Mouse (Mus musculus) brain, embryonic 14.5 days (tissue): Measurements from ENCODE around the gene Cask.

Experiments used
- CTCF ChIP-seq: fragments of 200-500 bp; IDR thresholded peaks from 2 replicates; pipeline ENCODE4 v1.5.1; 2012; ENCODE audit warnings: inconsistent platforms, mild to moderate bottlenecking, moderate library complexity, borderline replicate concordance; ENCODE audit not compliant: insufficient read depth, insufficient read length; ENCODE audit errors: extremely low read depth
- POLR2A ChIP-seq: fragments of 200-500 bp; IDR thresholded peaks from 2 replicates; pipeline ENCODE4 v1.6.1; 2012; ENCODE audit warnings: mild to moderate bottlenecking, inconsistent platforms, borderline replicate concordance; ENCODE audit not compliant: poor library complexity, insufficient read depth, insufficient read length, severe bottlenecking; ENCODE audit errors: extremely low read depth

DNA sequence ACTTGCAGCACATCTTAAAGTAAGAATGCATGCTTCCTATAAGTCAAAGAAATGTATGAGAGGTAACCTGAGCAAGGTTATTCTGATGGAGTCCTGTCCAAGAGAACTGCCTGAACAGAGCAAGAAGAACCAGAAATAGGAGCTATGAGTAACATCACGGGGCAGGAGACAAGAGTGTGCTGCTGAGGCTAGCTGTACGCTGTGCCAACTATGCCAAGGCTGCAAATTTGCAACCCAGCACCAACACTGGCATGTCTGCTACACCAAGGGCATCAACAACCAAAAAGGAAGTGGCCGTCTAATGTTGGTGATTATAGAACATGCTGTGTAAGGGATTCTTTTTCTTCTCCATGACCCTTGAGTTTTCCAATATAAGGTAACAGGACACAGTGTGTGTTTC, 276.3 kb downstream of the Cask start:
- TF ChIP-seq POLR2A (no peak), CTCF (no peak)
